Mouse (Mus musculus): ENCODE results near the gene Cc2d2a. TPM values are rescaled to one million over a fixed set of nuclear protein-coding genes. Genes with fewer than 3 reads are reported as not detected.

Gene Cc2d2a
- total RNA-seq, 2 experiments from 2014 or later = 18.2 to 21.0 TPM

DNA sequence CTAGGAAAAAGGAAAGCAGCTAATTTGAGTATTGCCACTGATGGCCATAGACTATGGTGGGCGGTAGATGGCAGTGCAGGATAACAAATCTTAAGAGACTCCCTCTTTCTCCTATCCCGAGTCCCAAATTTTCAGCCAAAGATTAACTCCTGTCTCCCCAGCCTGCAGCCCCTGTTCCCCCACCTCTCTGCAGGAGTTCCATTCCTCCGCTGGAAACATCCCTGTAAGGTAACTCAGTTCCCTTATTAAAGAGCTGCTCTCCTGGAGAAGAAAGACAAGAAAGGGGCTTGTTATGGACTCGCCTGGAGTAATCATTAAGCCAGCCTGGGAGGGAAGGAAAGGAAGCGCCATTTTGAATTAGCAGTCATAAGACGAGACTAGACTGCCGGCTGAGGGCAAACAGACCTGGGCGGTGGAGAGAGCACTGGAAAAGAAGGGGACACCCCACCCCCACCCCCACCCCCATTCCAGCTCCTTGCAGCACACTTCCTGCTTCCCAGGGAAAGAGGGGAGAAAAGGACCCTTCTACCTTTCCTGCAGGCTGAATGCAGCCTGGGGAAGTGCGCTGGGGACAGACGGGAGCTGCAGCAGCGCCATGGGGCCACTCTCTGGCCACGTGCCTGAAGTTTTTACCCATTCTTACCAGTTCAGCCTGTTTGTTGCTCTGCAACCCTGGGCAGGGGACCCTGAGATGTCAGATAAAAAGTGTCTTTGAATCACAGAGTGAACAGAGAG is 10.2 kb downstream of the Cc2d2a start:
- peak; percentile 76 to 87 for DNase-seq (ENCODE audit: low spot score in 2 of 2)
- H3K4me3 ChIP-seq = peak overlapping the region; percentile 60
- peak overlapping the region; percentile 97 for H3K27ac ChIP-seq
- peak; percentile 77 for TF ChIP-seq CTCF (conservative IDR thresholded peaks at IDR 0.05)

DNA sequence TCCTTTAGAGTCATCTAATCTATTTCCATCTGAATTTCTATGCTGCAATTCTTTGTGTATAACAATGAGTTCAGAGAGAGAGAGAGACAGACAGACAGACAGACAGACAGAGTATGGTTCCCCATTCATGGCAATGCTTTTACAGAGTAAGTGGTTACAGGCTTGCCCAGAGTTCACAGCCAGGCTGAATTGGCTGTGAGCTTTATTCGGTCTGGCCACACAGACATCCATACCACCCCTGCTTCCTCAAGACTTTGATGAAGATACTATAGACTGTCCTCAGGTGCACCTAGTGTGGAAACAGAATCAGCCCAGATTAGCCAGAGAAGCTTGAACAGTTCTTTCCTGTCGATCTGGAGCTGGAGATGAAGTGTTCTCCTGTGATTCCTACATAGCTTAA is 10.9 kb downstream of the Cc2d2a start:
- no peak for DNase-seq (ENCODE audit: low spot score in 2 of 2)
- H3K4me3 ChIP-seq = peak overlapping the region; percentile 60
- H3K27ac ChIP-seq = peak overlapping the region; percentile 97
- no peak for TF ChIP-seq CTCF (conservative IDR thresholded peaks at IDR 0.05)

DNA sequence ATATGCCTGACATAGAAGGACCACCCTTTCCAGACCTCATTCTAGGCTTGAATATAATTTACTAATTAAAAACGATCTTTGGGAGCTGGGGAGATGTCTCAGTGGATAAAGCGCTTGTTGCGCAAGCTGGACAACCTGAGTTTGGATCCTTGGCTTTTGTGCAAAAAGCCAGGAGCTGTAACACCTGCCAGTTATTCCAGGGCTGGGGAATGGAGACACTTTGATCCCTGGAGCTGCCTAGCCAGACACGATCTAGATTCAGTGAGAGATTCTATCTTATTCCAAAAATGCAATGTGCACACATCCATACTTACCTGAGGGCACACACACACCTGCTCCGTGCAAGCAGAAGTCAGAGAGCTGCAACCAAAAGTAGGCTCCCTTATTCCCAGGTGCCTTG is 23.3 kb downstream of the Cc2d2a start:
- Histone ChIP-seq H3K4me3 (no peak overlapping the region), H3K27ac (no peak overlapping the region)
- no peak for TF ChIP-seq CTCF (conservative IDR thresholded peaks at IDR 0.05)
- DNase-seq (ENCODE audit: low spot score in 2 of 2) = no peak

DNA sequence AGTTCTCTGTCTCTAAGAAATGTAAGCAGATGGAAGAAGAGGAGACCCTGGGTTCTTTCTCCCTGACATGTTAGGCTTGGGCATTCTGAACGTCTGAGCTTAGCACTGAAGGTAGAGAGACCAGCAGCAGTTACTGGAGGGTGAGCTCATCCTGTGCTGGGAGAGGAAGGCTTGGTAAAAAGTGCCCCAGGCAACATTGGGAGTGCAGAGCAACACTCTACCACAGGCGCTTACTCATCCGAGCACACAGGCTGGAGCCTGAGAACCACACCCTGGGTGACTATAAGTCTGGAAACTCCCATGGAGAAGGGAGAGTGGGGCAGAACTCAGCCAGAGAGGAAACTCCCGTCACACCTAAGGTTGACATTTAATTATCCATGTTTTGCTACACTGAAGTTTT is 30.3 kb downstream of the Cc2d2a start:
- DNase-seq (ENCODE audit: low spot score in 2 of 2) = no peak
- Histone ChIP-seq H3K4me3 (no peak overlapping the region), H3K27ac (no peak overlapping the region)
- no peak for TF ChIP-seq CTCF (conservative IDR thresholded peaks at IDR 0.05)

DNA sequence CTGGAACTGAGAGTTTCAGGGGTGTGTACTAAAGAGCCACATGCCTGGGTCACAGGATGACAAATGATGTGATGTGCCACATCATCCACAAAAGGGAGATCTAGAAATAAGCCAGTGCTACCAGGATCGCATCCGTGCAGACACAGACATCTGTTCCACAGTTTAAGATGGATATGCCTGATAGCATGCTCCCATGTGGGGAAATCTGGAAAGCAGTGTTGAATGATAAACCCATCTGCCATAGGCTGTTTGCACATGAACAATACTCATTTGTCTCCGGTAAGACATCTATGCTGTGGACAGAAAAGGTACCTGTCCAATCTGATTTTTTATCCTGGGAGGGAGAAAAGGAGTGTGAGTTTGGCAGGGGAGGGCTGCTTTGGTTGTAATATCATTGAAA is 35.0 kb downstream of the Cc2d2a start:
- H3K4me3 ChIP-seq = no peak overlapping the region
- TF ChIP-seq CTCF (conservative IDR thresholded peaks at IDR 0.05) = no peak
- H3K27ac ChIP-seq = no peak overlapping the region
- DNase-seq (ENCODE audit: low spot score in 2 of 2) = peak in 1 of 2 experiments; percentile 13

DNA sequence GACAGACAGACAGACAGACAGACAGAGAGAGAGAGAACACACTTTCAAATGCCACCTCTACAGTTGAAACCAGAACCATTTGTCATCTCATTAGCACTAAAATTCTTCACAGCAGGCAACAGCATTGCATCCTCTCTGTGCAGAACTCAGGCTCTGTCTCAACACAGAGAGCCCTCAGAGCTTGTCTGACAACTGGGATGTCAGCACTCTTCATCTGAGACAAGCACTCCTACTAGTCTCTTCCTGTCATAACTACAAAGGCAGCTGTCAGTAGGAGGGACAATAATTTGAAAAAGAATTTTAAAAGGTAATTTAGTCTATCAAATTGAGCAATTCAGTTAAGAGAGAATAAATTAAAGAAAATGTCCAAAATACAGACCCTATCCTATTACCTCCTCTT is 37.1 kb downstream of the Cc2d2a start:
- peak in 1 of 2 experiments; percentile 9 for DNase-seq (ENCODE audit: low spot score in 2 of 2)
- no peak for TF ChIP-seq CTCF (conservative IDR thresholded peaks at IDR 0.05)
- Histone ChIP-seq H3K4me3 (no peak overlapping the region), H3K27ac (no peak overlapping the region)

DNA sequence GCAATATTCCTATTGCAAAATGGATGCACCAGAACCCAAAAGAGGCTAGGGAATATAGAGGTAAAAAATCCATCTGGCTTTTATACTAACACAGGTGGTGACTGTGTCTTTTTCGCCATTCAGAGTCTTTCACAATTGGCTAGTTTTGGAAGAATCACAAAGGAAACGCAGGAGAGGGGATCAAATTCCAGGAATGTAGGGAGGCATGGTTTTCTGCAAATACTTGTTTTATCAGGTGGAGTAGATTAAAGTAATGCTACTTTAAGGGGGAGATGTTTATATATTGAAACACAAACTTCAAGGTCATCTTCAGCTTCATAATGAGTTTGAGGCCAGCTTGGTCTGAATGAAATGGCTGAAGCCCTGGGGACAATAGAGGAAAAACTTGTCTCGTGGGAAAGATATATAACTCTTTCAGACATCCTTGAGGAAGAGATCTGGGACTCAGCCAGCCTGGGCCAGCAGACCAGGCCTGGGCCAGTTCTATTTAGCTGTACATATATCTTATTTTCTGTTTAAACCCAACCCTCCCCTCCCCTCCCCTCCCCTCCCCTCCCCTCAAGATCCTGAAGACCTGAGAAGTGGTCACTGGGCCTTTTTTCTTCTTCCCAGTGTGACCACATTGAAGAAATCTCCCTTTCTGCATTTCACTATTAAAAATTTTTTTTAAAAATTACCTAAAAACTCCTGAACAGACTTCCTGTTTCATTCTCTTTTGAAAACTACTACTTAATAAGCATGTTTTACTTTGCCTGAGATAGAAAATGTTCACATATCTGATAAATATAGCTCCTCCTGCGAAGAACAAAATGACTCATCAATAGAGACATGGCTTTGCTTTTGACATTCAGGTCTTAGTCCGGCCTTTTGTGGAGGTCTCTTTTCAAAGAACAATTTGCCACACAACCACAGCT is 59.6 kb downstream of the Cc2d2a start:
- Histone ChIP-seq H3K4me3 (no peak overlapping the region), H3K27ac (no peak overlapping the region)
- no peak for DNase-seq (ENCODE audit: low spot score in 2 of 2)
- no peak for TF ChIP-seq CTCF (conservative IDR thresholded peaks at IDR 0.05)

DNA sequence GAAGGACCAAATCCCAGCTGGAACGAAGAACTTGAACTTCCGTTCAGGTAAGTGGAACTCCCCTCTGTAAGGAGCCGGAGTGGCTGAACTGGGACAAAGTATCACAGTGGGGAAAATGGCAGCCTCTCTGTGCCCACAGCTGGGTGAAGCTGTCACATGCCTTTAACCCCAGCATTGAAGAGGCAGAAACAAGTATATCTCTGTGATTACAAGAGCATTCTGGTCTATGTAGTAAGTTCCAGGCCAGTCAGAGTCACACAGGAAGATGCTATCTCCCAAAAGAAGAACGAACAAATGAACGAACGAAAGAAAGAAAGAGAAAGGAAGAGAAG is 60.3 kb downstream of the Cc2d2a start:
- no peak for TF ChIP-seq CTCF (conservative IDR thresholded peaks at IDR 0.05)
- DNase-seq (ENCODE audit: low spot score in 2 of 2) = no peak
- Histone ChIP-seq H3K27ac (no peak overlapping the region), H3K4me3 (no peak overlapping the region)

DNA sequence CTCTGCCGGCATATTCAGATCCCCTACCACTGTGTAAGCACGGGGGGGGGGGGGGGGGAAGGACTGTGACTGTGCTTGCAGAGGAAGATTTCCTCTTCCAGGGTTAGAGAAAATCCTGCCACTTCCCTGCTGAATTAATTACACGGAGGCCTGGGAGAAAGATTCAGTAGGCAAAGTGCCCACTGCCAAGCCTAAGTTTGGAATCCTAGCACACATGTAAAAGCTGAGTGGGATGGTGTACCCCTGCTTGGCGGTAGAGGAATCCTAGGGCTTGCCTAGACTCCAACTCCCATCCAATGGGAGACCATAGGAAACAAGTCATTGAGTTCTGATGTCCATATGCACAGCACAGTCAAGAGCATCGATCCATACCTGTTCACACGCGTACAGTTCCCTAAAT is 61.7 kb downstream of the Cc2d2a start:
- no peak overlapping the region for H3K27ac ChIP-seq
- H3K4me3 ChIP-seq = no peak overlapping the region
- TF ChIP-seq CTCF (conservative IDR thresholded peaks at IDR 0.05) = no peak
- no peak for DNase-seq (ENCODE audit: low spot score in 2 of 2)

DNA sequence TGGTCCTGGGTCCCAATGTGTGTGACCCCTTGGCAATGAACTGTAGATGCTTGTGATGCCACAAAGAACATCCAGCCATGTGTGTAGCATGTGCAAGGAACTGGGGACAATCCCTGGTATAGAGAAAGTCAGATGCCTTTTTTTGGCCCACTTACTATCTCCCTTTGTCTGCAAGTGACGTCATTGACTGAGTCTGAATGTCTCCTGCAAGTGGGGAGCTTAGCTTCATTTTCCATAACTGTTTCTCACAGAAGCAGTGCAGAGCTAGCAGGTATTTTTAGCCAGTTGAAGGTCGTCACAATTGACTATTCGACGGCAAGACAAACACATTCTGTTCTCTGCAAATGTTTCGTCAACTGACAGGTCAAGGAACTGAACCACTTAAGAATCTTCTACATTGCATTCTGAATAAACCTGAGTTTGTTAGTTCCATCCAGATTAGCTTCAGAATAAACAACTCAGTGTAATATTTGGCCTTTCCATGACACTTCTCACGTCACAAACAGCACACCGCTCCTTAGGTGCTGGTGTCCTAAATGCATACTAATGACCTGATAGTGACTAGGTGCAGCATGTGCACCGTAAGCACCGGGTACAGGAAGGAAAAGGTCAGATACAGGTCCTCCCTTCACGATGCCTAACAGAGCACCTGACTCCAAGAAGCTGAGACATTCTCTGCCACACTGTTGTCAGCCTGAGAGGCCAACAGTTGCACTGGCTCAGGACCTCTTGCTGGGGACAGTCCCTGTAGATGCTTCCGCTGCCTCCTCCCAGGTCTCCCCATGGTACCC is 66.4 kb downstream of the Cc2d2a start:
- TF ChIP-seq CTCF (conservative IDR thresholded peaks at IDR 0.05) = no peak
- DNase-seq (ENCODE audit: low spot score in 2 of 2) = no peak
- Histone ChIP-seq H3K27ac (no peak overlapping the region; the same call in 1 of the 2 replicates), H3K4me3 (no peak overlapping the region)

DNA sequence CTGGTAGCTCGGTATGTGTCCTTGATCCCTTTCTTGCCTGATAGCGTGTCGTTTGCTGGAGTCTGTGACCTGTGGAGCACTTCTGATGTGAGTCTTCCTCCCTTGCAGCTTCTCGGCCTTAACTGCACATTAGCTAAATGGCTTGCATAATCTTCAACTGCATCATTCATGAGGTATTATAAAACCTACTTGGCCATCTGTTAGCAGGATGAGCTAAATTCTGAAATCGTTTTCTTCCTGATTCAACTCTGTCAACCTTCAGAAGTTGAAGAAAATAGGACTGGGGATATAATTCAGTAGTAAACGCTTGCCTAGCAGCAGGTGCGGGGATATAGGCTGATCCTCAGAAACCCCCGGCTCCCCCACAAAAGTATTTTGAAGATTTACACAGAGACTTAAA is 70.2 kb downstream of the Cc2d2a start:
- Histone ChIP-seq H3K27ac (peak overlapping the region; percentile 69), H3K4me3 (no peak overlapping the region)
- no peak for TF ChIP-seq CTCF (conservative IDR thresholded peaks at IDR 0.05)
- peak in 1 of 2 experiments; percentile 59 for DNase-seq (ENCODE audit: low spot score in 2 of 2)

DNA sequence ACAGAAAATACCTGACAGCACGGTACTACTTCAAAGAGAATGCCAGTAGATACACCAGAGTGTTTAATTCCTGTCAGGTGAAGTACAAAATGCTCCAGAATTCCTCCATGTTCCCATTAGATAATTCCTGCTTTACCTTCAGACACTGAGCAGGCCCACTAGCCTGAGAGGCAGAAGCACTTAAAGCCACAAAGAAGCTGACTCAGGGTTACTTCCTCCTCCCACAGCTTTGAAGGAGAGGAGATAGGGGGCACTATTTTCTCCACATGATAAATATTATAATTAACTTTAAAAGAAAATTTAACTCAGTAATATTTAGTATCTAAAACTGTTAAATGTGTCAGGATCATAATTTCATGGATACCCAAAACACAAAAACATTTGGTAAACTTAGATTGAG is 82.0 kb downstream of the Cc2d2a start:
- DNase-seq (ENCODE audit: low spot score in 2 of 2) = no peak
- Histone ChIP-seq H3K4me3 (no peak overlapping the region), H3K27ac (no peak overlapping the region)
- TF ChIP-seq CTCF (conservative IDR thresholded peaks at IDR 0.05) = no peak

DNA sequence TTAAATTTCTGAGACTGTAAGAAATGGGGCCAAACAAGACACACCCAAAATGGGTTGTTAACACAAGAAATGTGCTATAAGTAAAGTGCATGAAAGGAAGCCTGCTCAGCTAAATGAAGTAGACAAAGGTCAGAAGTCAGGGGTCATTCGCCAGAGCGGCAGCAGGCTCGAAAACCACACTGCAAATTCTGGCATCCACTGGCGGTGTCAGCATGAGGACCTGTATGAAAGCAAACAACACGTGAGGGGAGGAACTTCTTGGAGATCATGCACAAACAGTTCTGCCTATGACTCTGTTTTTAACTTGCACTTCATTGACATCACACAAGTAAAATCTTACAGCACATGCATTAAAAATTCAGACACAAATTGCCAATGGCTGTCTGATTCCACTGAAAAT is 83.0 kb downstream of the Cc2d2a start:
- no peak overlapping the region for H3K27ac ChIP-seq
- no peak for DNase-seq (ENCODE audit: low spot score in 2 of 2)
- no peak for TF ChIP-seq CTCF (conservative IDR thresholded peaks at IDR 0.05)
- H3K4me3 ChIP-seq = no peak overlapping the region
